Mouse (Mus musculus): ENCODE measurements around the gene Ect2. TPM values are rescaled to one million over a fixed set of nuclear protein-coding genes. Genes with fewer than 3 reads are reported as not detected.
A peak's percentile ranks its signal among the peaks of the same experiment; 100 is the strongest.

Ect2 gene
- polyA plus RNA-seq (2015; fragmentation: Nextera tagmentation; extraction: Ambion mirVana) = 34.2 and 34.7 TPM in 2 replicates

GRCm38 (mm10) chr3:27153701-27154209, at the start of gene Ect2:
Gene Ect2, minus strand, starts transcription at chr3:27153878.
- ATAC-seq (replicated peaks) = peak; percentile 100
- peak within 1 kb of the TSS; percentile 44 for H3K27ac ChIP-seq (replicated peaks)
- H3K9ac ChIP-seq (replicated peaks) = peak within 1 kb of the TSS; percentile 59
- H3K4me3 ChIP-seq = peak within 1 kb of the TSS; percentile 88
- H3K4me1 ChIP-seq = peaks cover 24% of the 10 kb centered on the region
- H3K9me3 ChIP-seq = no peaks in the 10 kb centered on the region
- 0 out of 2 replicates have a peak, but pooled peaks cover 2% of the 10 kb centered on the region for H3K36me3 ChIP-seq
- no peaks in the 10 kb centered on the region for H3K27me3 ChIP-seq
- WGBS = under 1% methylated on average over 37 of the region's 37 CpGs
- H3K4me2 ChIP-seq (replicated peaks) = peak within 1 kb of the TSS; percentile 87

DNA sequence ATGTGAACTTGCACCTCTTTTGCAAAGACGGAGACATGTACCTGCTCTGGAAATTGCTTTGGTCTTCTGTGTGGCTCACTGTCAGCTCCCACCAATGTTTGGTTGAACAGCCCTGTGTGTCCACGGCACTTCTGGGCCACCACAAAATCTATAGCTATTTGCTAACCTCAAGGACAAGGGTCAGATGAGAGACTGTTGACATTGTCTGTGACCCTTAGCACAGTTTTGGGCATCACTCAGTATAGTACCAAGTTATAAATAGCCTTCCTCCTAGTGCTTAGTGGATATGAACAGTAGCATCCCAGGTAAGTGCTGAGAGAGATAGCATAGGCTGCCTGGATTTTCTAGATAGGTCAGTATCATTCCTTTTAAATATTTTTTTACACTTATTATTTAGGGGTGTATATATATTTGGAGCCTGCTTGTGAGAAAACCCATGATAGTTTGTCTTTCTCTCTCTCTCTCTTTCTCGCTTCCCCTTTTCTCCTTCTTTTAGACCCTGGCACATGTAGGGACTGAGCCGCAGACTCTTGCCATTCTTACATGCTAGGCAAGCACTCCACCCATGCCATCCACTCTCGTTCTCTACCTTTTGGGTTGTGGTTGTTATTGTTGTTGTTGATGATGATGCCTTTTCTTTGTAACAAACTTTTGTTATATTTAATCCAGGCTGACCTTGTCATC, 48.2 kb upstream of the Ect2 start:
- no peaks in the 10 kb centered on the region for H3K27me3 ChIP-seq
- H3K27ac ChIP-seq (replicated peaks) = no peak overlapping the region
- no peak overlapping the region for H3K4me2 ChIP-seq (replicated peaks)
- no peaks in the 10 kb centered on the region for H3K4me1 ChIP-seq
- H3K9ac ChIP-seq (replicated peaks) = no peak overlapping the region
- ATAC-seq (replicated peaks) = no peak
- no peaks in the 10 kb centered on the region for H3K9me3 ChIP-seq
- H3K36me3 ChIP-seq = no peaks in the 10 kb centered on the region
- 93% methylated on average over 5 of the region's 5 CpGs for WGBS
- no peak overlapping the region for H3K4me3 ChIP-seq

DNA sequence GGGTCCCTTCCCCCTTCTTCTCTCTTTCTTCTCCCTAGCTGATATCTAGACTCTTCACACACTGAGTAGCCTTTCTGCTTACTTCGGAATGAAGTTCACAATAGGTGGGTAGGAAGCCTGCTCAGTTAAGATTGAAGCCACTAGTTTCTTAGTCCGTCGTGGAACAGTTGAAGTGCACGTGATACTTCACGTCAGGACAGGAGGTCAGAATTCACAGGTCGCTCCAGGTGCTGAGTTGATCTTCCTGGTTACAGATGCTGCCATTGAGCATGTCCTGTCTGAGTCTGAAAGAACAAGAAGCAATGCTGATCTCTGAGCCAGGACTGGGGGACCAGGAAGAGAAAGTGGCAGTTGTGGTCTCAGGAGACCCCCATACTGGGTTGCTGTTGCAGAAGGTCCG, 45.4 kb upstream of the Ect2 start:
- Histone ChIP-seq H3K27me3 (no peaks in the 10 kb centered on the region), H3K36me3 (no peaks in the 10 kb centered on the region), H3K4me3 (no peak overlapping the region), H3K9ac (replicated peaks) (no peak overlapping the region), H3K9me3 (no peaks in the 10 kb centered on the region), H3K27ac (replicated peaks) (no peak overlapping the region), H3K4me2 (replicated peaks) (no peak overlapping the region), H3K4me1 (no peaks in the 10 kb centered on the region)
- WGBS = 91% methylated on average over 7 of the region's 7 CpGs
- ATAC-seq (replicated peaks) = no peak

GRCm38 (mm10) chr3:27197816-27198215, 44.1 kb upstream of the Ect2 start:
- 82% methylated on average over 5 of the region's 5 CpGs for WGBS
- no peak overlapping the region for H3K4me3 ChIP-seq
- ATAC-seq (replicated peaks) = no peak
- H3K9me3 ChIP-seq = no peaks in the 10 kb centered on the region
- no peaks in the 10 kb centered on the region for H3K27me3 ChIP-seq
- no peak overlapping the region for H3K27ac ChIP-seq (replicated peaks)
- H3K4me2 ChIP-seq (replicated peaks) = no peak overlapping the region
- no peaks in the 10 kb centered on the region for H3K4me1 ChIP-seq
- no peak overlapping the region for H3K9ac ChIP-seq (replicated peaks)
- H3K36me3 ChIP-seq = no peaks in the 10 kb centered on the region

DNA sequence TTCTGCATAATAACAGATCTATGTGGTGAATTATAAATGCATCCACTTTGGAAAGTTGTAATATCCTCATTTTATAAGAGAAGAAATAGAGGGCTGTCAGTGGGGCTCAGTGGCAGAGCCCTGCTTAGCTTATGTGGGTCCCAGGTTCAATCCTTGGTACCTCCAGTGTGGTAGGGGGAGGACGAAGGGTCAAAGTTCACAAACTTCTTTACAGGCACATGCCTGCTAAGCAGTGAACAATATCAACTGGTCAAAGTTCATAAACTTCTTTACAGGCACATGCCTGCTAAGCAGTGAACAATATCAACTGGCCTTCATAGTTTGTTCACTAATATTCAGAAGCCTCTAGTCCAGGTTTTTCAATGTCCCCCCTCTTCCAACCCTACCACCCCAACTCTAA, 42.9 kb upstream of the Ect2 start:
- Histone ChIP-seq H3K4me2 (replicated peaks) (no peak overlapping the region), H3K9ac (replicated peaks) (no peak overlapping the region), H3K9me3 (no peaks in the 10 kb centered on the region), H3K4me3 (no peak overlapping the region), H3K36me3 (no peaks in the 10 kb centered on the region), H3K27ac (replicated peaks) (no peak overlapping the region), H3K27me3 (no peaks in the 10 kb centered on the region), H3K4me1 (no peaks in the 10 kb centered on the region)
- ATAC-seq (replicated peaks) = no peak
- 90% methylated on average over 1 of the region's 1 CpGs for WGBS

DNA sequence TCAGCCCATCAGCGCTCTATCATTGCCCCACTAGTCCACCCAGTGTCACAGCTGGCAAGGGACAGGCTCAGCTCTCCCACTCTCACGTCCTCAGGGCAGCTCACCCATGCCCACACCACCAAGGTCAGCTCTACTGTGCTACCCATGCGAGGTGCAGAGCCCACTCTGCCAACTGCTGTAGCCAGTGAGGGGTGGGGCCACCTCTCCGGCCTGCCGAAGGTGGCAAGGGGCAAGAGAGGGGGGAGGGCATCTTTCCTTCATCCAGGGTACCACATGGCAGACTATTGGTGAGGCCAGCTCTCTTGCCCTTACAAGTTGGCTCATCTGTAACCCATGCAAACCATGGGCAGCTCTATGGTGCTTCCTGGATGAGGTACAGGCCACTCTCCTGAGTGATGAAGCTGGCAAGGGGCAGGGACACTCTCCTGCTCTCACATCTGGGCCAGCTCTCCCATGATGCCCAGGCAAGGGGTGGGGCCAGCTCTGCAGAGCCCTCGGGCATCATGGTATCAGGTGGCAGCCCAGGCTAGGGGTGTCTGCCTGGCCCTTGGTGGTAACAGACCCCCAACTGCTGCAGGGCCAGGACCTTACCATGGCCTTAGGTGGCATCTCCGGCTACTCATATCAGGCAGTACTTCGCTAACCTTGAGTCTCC, 42.0 kb upstream of the Ect2 start:
- ATAC-seq (replicated peaks) = no peak
- WGBS = 90% methylated on average over 8 of the region's 8 CpGs

GRCm38 (mm10) chr3:27195153-27195552, 41.5 kb upstream of the Ect2 start:
- H3K27ac ChIP-seq (replicated peaks) = no peak overlapping the region
- H3K4me3 ChIP-seq = no peak overlapping the region
- 0 out of 2 replicates have a peak, but pooled peaks cover under 1% of the 10 kb centered on the region for H3K4me1 ChIP-seq
- H3K9me3 ChIP-seq = no peaks in the 10 kb centered on the region
- no peak overlapping the region for H3K4me2 ChIP-seq (replicated peaks)
- no peak for ATAC-seq (replicated peaks)
- WGBS = 79% methylated on average over 4 of the region's 4 CpGs
- H3K9ac ChIP-seq (replicated peaks) = no peak overlapping the region
- no peaks in the 10 kb centered on the region for H3K27me3 ChIP-seq
- H3K36me3 ChIP-seq = no peaks in the 10 kb centered on the region

More for the DNA sequence above, 42.0 kb upstream of the Ect2 start:
- Histone ChIP-seq H3K9ac (replicated peaks) (no peak overlapping the region), H3K36me3 (no peaks in the 10 kb centered on the region), H3K4me3 (no peak overlapping the region), H3K9me3 (no peaks in the 10 kb centered on the region), H3K4me2 (replicated peaks) (no peak overlapping the region), H3K27ac (replicated peaks) (no peak overlapping the region), H3K27me3 (no peaks in the 10 kb centered on the region), H3K4me1 (no peaks in the 10 kb centered on the region)

GRCm38 (mm10) chr3:27193844-27194317, 40.2 kb upstream of the Ect2 start:
- Histone ChIP-seq H3K4me3 (no peak overlapping the region), H3K9me3 (no peaks in the 10 kb centered on the region), H3K27me3 (no peaks in the 10 kb centered on the region), H3K4me1 (0 out of 2 replicates have a peak, but pooled peaks cover 6% of the 10 kb centered on the region), H3K27ac (replicated peaks) (no peak overlapping the region), H3K4me2 (replicated peaks) (no peak overlapping the region), H3K36me3 (no peaks in the 10 kb centered on the region), H3K9ac (replicated peaks) (no peak overlapping the region)
- WGBS = 73% methylated on average over 6 of the region's 6 CpGs
- ATAC-seq (replicated peaks) = no peak

- Histone ChIP-seq H3K4me1 (0 out of 2 replicates have a peak, but pooled peaks cover 6% of the 10 kb centered on the region), H3K36me3 (no peaks in the 10 kb centered on the region), H3K4me2 (replicated peaks) (no peak overlapping the region), H3K4me3 (no peak overlapping the region), H3K9ac (replicated peaks) (no peak overlapping the region), H3K27ac (replicated peaks) (no peak overlapping the region), H3K27me3 (no peaks in the 10 kb centered on the region), H3K9me3 (no peaks in the 10 kb centered on the region)
- 88% methylated on average over 6 of the region's 6 CpGs for WGBS
- ATAC-seq (replicated peaks) = no peak
Observed at GRCm38 (mm10) chr3:27191856-27192255, 38.2 kb upstream of the Ect2 start.

DNA sequence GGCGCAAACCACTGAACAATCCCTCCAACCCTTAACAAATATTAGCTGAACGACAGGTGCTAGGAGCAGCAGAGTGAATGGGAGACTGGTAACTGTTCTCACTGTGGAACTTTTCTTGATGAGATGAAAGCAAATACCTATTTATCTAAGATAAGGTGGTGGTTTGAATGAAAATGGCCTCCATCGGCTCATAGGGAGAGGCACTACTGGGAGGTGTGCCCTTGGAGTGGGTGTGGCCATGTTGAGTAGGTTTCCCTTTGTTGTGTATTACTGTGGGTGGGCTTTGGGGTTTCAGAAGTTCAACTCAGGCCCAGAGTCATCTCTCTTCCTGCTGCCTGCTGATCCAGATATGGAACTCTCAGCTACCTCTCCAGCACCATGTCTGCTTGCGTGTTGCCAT, 37.2 kb upstream of the Ect2 start:
- H3K4me3 ChIP-seq = no peak overlapping the region
- H3K4me2 ChIP-seq (replicated peaks) = no peak overlapping the region
- H3K9ac ChIP-seq (replicated peaks) = no peak overlapping the region
- 92% methylated on average over 4 of the region's 4 CpGs for WGBS
- ATAC-seq (replicated peaks) = no peak
- H3K27ac ChIP-seq (replicated peaks) = no peak overlapping the region
- 0 out of 2 replicates have a peak, but pooled peaks cover 6% of the 10 kb centered on the region for H3K4me1 ChIP-seq
- H3K9me3 ChIP-seq = no peaks in the 10 kb centered on the region
- no peaks in the 10 kb centered on the region for H3K27me3 ChIP-seq
- H3K36me3 ChIP-seq = no peaks in the 10 kb centered on the region

DNA sequence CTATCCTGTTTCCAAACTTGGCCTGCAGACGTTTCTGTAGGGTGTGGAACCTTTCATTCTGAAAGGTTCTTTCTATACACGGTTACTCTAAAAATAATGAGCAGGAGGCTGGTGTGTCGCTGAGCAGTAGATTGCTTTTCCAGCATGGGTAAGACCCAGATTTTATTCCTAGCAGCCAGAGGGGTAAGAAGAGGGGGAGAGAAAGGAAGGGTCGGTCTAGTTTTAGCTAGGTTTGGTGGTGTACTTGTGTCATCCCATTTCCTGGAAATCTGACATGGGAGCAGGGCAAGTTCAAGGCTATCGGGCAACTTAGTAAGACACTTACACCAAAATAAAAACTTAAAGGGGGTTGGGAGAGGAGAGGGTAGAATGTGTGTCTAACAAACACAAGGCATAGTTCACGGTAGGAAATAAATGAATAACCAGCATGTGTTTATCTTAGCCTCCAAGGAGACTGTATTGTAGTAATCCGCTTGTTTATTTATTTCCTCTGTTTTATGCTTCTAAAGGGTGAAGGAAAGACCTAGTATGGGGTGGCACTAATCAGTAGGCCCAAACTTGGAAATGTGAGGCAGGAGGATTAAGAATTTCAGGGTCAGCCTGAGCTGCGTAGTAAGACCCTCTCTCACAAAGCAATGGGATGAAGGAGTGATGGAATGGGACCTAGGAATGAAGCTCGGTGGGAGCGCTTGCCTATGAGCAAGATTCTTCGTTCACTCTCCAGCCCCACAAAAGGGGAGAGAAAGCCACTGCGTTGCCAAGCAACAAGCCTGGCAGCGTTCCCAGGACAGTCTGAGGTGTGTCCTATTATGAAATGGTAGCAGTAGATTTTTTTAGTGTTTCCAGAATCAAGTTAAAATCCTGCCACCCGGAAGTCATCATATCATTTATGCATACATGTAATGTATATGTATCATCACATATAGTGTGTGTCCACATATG, 35.9 kb upstream of the Ect2 start:
- Histone ChIP-seq H3K27ac (replicated peaks) (no peak overlapping the region), H3K27me3 (no peaks in the 10 kb centered on the region), H3K4me1 (0 out of 2 replicates have a peak, but pooled peaks cover 6% of the 10 kb centered on the region), H3K36me3 (no peaks in the 10 kb centered on the region), H3K4me2 (replicated peaks) (no peak overlapping the region), H3K9ac (replicated peaks) (no peak overlapping the region), H3K4me3 (no peak overlapping the region), H3K9me3 (no peaks in the 10 kb centered on the region)
- 51% methylated on average over 14 of the region's 14 CpGs for WGBS
- ATAC-seq (replicated peaks) = peak; percentile 53; the same call in 1 of the 2 replicates

Measured in forebrain, embryonic 15.5 days (tissue).